Mouse (Mus musculus): Measurements from ENCODE around the gene Ankrd17.
A peak's percentile ranks its signal among the peaks of the same experiment; 100 is the strongest.

Ankrd17 gene

DNA sequence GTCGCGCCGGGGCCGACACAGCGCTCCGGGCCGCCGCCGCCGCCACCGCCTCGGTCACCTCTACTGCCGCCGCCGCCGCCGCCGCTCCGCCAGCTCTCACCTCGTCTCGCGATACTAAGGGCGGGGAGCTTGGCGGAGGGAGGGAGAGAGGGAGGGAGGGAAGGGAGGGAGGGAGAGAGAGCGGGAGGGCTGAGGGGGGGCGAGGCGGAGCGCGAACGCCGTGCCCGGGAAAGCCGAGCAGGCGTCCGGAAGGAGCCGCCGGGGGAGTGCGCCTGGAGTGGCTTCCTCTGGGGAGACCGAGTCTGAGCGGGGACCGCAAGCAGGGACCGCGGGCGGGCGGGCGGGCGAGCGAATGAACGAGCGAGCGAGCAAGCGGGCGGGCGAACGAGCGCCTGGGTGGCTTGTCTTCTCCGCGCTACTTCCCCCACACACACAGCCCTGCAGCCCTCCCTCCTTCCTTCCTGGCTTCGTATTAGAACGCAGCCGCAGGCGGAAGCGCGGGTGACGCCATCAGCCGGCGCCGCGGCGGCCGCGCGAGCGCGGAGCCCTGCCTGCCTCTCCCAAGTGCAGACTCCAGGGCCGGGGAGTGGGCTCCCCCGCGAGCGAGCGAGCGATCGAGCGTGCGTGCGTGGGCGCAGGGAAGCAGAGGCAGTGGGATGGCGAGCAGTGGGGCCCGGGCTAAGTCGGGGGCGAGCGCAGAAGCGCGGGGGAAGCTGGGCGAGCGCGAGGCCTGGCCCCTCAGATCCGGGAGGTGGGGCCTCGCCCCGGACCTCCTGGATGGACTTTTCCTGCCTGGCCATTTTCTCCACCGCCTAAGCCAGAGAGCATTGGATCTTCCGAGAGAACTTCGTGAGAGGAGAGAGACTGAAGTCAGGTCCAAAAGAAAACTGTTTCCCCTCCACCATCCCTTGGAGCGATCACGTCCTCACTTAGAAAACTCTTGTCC lies at the start of gene Ankrd17:
Ankrd17 (minus strand) TSS at position 457 of the 946 bp plus-strand sequence.
- peak; percentile 96 for DNase-seq (ENCODE audit: low read depth, low spot score)

DNA sequence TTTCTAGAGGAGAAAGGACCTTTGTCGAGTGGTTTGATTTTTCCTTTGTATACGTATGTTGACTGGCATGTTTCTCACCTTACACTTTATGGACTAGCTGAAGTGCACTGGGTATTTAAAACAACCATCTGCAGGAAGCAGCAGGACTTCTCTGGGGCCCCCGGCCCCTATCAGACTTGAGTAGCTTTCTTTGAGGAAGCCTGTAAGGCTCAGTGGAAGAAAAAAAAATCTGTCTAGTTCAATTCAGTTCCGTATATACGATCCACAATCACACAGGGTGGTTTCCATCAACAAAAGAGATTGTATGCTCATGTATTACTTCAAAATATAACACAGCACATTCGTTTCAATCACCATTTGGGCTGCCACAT lies 48.5 kb upstream of the Ankrd17 start:
- no peak for DNase-seq (ENCODE audit: low read depth, low spot score)

DNA sequence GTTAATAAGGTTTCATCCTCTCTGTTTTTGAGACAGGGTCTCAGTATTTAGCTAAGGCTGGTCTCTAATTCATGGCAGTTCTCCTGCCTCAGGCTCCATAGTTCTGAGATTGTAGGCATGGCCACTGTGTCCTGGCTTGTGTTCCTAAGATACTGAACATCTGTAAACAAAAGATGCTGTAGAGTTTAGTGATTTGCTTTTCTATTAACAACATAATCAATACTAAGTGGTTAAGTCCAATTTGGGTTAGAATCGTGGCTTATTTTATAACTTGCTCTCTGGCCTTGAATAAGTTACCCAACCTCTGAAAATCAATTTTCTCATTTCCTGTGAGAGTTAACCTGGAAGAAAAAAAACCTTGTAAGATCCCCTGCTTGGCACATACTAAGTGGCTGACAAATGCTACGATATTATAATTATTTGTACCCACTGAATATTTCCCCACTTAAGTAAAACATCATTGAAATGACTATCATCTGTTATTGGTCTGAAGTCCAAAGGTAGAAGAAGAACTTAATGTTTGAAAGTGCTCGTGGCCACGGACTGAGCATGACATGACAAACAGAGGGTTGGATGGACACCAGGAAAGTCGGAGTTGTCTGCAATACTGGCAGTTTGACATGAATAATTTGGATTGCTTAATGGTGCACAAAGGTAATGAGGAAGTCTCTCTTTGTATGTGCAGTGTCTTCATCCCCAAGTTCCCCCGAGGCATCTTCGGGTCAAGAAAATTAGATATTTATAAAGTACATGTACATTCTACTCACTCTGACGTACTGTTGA lies 48.0 kb upstream of the Ankrd17 start:
- DNase-seq (ENCODE audit: low read depth, low spot score): no peak

DNA sequence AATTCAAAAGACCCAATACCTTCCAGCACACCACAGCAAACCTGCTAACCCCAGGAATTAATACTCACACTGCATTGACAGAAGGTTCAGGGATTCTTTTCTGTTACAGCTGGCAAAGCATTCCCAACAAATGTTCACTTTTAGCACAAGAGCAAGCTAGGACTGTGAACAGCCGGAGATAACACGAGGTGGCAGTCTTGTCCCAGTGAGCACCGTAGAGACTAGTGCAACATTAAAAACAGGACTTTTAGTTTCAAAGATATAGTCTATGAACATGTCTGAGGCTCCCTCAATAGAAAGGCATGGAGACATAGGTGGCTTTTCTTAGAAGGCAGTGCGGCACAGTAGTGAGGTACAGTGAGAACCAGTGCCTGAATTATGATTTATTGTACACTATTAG lies 38.8 kb upstream of the Ankrd17 start:
- DNase-seq (ENCODE audit: low read depth, low spot score): no peak

- no peak for DNase-seq (ENCODE audit: low read depth, low spot score)
Observed at GRCm38 (mm10) chr5:90396817-90397216, 30.4 kb upstream of the Ankrd17 start.

DNA sequence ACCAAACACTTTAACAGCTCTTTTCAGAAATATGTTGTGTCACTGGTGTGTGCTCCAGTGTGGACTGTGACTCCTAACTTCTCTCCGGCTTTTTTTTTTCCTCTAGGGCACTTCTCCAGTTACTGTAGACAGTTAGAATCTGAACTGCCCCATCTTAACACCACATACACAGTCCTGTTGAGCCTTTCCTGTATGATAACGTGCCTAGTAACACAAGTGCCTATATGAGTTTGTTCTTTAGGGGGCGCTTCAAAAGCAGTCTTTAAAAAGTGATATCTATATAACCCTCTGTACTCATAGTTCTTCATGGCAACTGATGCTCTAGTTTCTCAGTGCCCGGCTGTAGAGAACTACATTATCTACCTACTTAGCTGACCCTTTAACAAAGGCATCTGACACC lies 27.9 kb upstream of the Ankrd17 start:
- no peak for DNase-seq (ENCODE audit: low read depth, low spot score)

DNA sequence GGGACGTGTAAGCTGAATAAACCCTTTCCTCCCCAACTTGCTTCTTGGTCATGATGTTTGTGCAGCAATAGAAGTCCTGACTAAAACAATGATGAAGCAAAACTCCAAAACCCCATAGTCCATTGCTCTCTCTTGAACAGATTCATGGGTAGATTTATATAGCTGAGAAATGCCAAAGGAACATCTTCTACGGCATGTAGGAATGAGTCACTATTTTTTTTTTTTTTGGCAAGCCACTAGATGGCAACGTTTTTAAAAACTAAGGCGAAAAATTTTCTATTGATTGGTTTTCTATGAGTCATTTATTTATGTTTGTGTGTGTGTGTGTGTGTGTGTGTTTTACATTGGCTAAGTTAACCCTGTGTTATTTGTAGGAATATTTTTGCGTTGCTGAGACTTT lies 27.4 kb upstream of the Ankrd17 start:
- no peak for DNase-seq (ENCODE audit: low read depth, low spot score)

GRCm38 (mm10) chr5:90383080-90383479 lies 16.7 kb upstream of the Ankrd17 start:
- DNase-seq (ENCODE audit: low read depth, low spot score): peak; percentile 74

- no peak for DNase-seq (ENCODE audit: low read depth, low spot score)
Observed at GRCm38 (mm10) chr5:90381458-90381857, 15.1 kb upstream of the Ankrd17 start.

DNA sequence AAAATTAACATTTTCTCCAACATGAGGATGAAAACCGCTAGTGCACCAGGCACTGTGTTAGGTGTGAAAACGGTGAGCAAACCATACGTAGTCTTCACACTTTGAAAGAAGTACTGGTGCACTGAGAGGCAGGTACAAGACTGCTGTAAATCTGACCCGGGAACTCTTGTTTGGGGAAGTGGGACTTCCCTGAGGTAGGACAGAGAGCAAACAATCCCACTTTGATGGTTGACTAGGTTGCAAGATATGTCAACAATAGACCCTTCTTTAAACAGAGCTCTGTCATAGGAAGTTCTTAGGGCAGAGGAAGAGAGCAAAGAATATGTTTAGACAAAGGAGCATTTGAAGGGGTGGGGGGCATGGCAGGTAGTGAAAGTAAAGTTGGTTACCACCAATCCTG lies 7.3 kb upstream of the Ankrd17 start:
- DNase-seq (ENCODE audit: low read depth, low spot score): no peak

DNA sequence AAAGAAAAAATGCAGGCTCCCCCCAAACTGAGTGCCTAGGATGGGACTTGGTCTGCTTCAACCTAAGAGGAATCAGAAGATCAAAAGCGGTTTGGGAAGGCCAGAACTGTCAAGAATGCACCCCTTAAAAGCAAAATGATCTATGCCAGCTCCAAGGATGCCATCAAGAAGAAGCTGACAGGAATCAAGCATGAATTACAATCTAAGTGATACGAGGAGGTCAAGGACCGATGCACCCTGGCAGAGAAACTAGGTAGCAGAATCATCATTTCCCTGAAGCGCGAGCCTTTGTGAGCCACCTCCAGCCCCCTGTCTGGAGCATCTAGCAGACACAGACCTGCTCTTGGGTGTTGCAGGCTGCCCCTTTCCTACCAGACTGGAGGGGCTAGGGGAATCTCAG lies 4.0 kb upstream of the Ankrd17 start:
- no peak for DNase-seq (ENCODE audit: low read depth, low spot score)

DNA sequence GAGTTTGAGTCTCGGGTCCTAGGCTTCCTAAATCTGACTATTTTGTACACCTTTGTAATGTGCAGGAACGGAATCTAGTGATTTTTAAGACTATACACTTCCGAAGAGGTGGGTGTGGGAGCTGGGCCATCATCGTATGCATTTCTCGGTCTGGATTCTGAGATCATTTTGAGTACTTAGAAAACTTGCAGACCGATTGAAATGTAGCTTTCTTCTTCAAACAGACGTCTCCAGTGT lies 608 bp upstream of the Ankrd17 start, which contains the start of gene Gm9958:
Gm9958 (plus strand) TSS at position 138 of the 237 bp plus-strand sequence.
- no peak for DNase-seq (ENCODE audit: low read depth, low spot score)

DNA sequence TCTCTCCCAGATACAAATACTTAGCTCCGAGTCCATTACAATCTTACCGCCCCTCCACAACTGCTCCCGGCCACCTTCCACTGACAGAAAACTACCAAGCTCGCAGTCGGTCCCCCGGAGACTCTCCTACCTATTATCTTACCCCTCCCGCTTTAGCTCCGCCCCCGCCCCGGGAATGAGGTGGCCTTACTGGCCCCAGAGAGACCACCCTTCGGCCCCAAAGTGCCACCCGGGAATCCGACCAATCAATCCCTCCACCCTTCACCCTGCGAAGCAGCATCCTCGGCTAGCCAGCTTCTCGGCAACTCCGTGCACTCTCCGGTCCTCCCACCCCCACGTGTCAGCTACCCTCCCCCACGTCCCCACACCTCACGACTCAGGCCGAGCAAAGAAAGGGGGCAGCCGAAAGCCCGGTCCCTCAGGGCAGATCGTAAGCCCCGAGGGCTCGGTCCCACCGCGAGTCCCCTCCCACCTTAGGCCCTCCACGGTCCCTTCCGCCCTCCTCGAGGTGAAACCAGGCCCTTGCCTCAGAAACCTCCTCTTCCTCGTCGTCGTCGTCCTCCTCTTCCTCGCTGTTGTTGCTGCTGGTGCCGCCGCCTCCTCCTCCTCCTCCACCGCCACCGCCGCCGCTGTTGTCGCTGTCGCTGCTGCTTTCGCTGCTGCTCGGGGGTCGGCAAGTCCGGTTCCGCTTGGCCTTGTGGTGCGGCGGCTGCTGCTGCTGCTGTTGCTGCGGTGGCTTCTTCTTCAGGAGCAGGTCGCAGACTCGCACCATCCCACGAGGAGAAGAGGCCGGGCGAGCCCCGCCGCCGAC lies 1.0 kb downstream of the Ankrd17 start:
- peak; percentile 67 for DNase-seq (ENCODE audit: low read depth, low spot score)

- peak; percentile 83 for DNase-seq (ENCODE audit: low read depth, low spot score)
Observed at GRCm38 (mm10) chr5:90364526-90364925, 1.9 kb downstream of the Ankrd17 start.

DNA sequence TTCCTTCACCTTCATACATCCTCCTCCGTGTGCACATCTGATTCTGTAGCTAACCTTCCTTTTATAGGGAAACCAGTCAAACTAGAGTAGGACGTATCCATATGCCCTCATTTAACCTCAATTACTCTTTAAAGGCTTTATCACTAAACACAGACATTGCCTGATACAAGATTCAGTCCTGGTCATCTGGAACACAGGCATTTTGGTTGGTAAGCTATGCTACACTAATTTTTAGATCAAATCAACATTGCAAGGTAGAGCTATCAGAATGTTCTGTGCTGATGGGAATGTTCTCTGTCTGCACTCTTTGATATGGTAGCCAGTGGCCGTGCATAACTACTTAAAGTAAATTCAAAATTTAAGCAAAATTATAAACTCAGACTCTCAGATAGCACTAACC lies 10.6 kb downstream of the Ankrd17 start:
- no peak for DNase-seq (ENCODE audit: low read depth, low spot score)

DNA sequence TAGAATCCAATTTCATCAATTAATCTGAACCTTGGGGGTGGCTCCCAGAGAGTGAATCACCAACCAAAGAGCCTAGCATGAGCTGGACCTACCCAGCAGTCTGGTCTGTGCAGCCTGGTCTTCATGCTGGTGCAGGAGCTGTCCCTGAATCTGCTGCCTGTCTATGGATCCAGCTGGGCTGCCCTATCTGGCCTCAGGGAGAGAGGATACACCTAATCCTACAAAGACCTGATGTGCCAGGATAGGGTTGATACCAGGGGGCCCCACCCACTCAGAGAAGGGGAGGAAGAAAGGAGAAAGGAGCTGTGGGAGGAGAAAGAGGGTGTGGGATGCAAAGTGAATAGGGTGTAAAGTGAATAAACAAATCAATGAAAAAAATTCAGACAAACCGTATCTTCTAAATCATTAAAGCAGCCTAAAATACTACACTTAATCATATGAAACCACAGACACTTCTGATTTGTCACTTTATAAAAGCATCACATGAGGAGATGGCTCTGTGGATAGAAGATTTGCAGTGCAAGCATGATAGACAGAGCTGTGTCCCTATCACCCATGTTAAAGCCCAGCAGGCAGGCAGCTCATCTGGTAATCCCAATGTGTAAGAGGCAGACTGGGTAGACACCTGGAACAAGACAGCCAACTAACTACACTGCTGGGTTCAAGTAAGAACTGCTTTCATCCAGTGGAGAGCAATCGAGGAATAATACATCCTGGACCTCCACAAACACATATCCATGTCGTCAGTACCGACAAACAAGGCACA lies 12.6 kb downstream of the Ankrd17 start:
- no peak for DNase-seq (ENCODE audit: low read depth, low spot score)

- no peak for DNase-seq (ENCODE audit: low read depth, low spot score)
Observed at GRCm38 (mm10) chr5:90346877-90347276, 19.5 kb downstream of the Ankrd17 start.

- DNase-seq (ENCODE audit: low read depth, low spot score): no peak
Observed at GRCm38 (mm10) chr5:90340847-90341246, 25.5 kb downstream of the Ankrd17 start.

DNA sequence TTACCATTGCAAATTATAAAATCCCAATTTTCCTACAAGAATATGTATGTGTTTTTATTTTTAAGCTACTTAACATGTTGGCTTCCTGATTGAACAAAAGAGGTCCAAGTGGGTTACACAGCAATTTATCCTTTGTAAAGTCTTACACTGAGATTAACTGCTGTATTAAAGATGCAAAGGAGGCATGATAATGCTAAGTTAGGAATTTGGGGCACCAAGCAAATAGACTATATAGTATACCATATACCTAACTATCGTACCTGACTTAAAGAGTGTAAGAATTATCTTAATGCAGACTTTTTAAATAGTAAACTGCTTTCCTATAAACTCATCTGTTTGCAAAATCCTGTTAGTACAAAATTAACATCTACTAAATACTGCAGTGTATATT lies 26.4 kb downstream of the Ankrd17 start:
- DNase-seq (ENCODE audit: low read depth, low spot score): no peak

GRCm38 (mm10) chr5:90339129-90339952 lies 27.0 kb downstream of the Ankrd17 start:
- DNase-seq (ENCODE audit: low read depth, low spot score): peak; percentile 67

Data from CD4-positive, CD25-positive, alpha-beta regulatory T cell, adult 2 months (primary cell).